Mouse (Mus musculus): Measurements from ENCODE around the gene Borcs7. TPM values are rescaled to one million over a fixed set of nuclear protein-coding genes. Genes with fewer than 3 reads are reported as not detected.
"Not testable (repeated sequence)": the region's sequence is repeated elsewhere in the genome, so short reads cannot be mapped to it uniquely, and the experiment has no call there.

The Borcs7 gene
- polyA plus RNA-seq, 1 experiment from 2014 or later, result 17.5 TPM

DNA sequence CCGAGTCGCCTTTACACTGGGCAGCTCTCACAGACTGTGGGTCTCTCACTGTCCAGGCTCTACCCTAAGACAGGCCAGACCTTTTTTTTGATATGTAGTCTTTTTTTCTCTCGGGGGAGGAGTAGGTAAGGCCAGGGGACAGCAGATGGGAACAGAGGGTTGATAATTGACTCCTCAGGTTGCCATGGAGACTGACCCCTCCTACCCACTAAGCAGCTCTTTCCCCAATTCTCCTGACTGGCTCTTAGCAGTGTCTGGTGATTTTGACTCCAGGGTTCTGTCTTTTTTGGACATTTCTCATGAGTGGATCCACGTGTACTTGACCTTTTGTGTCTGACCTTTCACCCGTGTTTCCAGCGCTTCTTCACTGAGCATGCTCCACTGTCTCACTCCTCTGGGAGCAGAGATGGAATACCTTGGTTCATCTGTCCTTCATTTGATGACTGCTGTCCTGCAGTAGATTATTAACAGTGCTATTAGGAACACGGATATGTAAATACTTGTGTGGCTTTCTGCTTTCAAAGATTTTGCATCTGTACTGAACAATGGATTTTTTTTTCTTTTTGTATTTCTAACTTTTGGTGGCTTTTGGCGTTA lies 37.5 kb downstream of the Borcs7 start:
- Histone ChIP-seq H3K4me3 (replicated peaks) (no peak overlapping the region), H3K4me2 (no peak overlapping the region), H3K27ac (0 out of 2 replicates have a peak overlapping the region, but pooled peaks have one; percentile 22), H3K27me3 (no peaks in the 10 kb centered on the region), H3K36me3 (peaks cover 12% of the 10 kb centered on the region; the same call in 1 of the 2 replicates), H3K9ac (no peak overlapping the region), H3K9me3 (replicated peaks) (no peaks in the 10 kb centered on the region), H3K4me1 (peaks cover 10% of the 10 kb centered on the region; the same call in 1 of the 2 replicates)
- ATAC-seq (replicated peaks; ENCODE audit: low FRiP score), result peak; percentile 66; the same call in 1 of the 2 replicates
- WGBS, result 47% methylated on average over 8 of the region's 8 CpGs

DNA sequence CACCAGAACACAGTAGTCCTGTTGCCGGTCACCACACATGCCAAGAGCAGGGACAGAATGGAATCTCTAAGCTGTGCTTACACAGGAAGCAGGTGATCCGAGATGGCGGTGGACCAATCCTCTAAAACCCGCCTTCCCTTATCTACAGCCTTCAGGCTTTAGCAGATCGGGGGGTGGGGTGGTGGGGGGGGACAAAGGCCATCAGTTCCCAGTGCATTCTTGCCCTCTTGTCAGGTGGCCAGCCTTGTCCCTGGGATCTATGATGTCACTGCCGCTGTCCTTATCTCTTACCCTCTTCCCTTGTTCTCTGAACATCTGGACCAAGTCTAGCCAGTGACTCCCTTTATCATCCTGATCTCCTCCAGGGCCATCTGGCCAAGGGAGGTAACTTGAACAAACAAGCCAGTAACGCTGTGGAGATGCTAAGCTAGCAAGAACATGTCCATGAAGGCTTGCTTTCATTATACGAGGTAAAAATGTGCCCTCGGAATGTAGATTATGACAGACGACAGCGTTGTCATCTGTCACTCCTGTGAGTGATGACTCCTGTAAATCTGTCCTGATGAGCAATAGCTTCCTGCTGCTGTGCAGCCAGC lies 38.3 kb downstream of the Borcs7 start:
- Histone ChIP-seq H3K4me1 (peaks cover 10% of the 10 kb centered on the region; the same call in 1 of the 2 replicates), H3K9me3 (replicated peaks) (no peaks in the 10 kb centered on the region), H3K27me3 (no peaks in the 10 kb centered on the region), H3K4me2 (no peak overlapping the region), H3K9ac (no peak overlapping the region), H3K4me3 (replicated peaks) (no peak overlapping the region), H3K27ac (no peak overlapping the region), H3K36me3 (peaks cover 12% of the 10 kb centered on the region; the same call in 1 of the 2 replicates)
- WGBS, result 54% methylated on average over 11 of the region's 11 CpGs
- no peak for ATAC-seq (replicated peaks; ENCODE audit: low FRiP score)

DNA sequence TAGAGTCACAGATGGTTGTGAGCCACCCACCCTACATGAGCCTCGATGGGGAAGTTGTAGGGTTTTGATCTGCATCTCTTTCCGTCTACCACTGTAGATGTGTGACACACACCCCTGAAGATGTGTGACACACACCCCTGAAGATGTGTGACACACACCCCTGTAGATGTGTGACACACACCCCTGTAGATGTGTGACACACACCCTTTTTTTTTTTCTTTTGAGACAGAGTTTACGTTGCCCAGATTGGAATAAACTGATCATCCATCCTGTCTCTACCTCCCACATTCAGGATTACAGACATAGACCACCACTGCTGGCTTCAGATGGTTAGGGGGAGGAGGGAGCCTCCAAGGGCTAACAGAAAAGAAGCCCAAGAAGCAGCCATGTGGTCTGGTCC lies 39.2 kb downstream of the Borcs7 start:
- Histone ChIP-seq H3K9ac (no peak overlapping the region), H3K4me2 (no peak overlapping the region), H3K27me3 (no peaks in the 10 kb centered on the region), H3K36me3 (peaks cover 9% of the 10 kb centered on the region; the same call in 1 of the 2 replicates), H3K27ac (no peak overlapping the region), H3K4me1 (peaks cover 10% of the 10 kb centered on the region; the same call in 1 of the 2 replicates), H3K4me3 (replicated peaks) (no peak overlapping the region), H3K9me3 (replicated peaks) (no peaks in the 10 kb centered on the region)
- WGBS, result 85% methylated on average over 3 of the region's 3 CpGs
- ATAC-seq (replicated peaks; ENCODE audit: low FRiP score), result no peak

DNA sequence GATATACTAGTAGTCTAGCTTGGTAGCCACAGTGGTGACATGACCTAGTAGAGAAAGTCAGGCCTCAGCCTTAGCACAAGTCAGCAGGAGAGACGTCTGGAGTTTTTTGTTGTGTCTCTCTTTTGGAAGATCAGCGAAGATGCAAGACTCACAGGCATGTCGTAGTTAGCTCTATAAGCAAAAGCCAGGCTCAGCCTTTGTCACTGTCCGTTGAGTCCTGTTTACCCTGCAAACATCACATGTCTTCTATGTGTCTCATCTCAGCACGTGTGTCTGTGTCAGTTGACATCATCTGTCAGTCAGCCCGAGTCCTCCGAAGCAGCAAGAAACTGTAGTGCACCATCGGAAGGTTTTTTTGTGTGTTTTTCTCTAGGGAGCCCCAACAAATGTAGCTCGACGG lies 41.6 kb downstream of the Borcs7 start:
- WGBS, result 91% methylated on average over 10 of the region's 10 CpGs
- peaks cover 10% of the 10 kb centered on the region; the same call in 1 of the 2 replicates for H3K4me1 ChIP-seq
- no peak for ATAC-seq (replicated peaks; ENCODE audit: low FRiP score)
- H3K36me3 ChIP-seq, result peaks cover 2% of the 10 kb centered on the region; the same call in 1 of the 2 replicates
- no peak overlapping the region for H3K4me3 ChIP-seq (replicated peaks)
- no peak overlapping the region for H3K27ac ChIP-seq
- H3K9ac ChIP-seq, result no peak overlapping the region
- no peak overlapping the region for H3K4me2 ChIP-seq
- H3K27me3 ChIP-seq, result no peaks in the 10 kb centered on the region
- no peaks in the 10 kb centered on the region for H3K9me3 ChIP-seq (replicated peaks)

DNA sequence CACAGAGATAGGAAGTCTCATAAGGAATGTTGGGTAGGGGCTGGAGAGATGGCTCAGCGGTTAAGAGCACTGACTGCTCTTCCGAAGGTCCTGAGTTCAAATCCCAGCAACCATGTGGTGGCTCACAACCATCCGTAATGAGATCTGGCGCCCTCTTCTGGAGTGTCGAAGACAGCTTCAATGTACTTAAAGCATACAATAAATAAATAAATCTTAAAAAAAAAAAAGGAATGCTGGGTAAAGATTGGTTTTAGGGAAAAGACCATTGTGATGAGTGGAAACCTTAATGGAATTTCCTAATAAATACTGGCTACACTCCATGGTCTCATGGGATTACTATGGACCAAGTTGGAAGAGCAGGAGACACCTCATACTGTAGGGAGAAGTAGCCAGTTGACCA lies 43.0 kb downstream of the Borcs7 start:
- H3K9me3 ChIP-seq (replicated peaks); H3K27ac ChIP-seq; H3K4me3 ChIP-seq (replicated peaks); H3K4me2 ChIP-seq; H3K4me1 ChIP-seq; ATAC-seq (replicated peaks; ENCODE audit: low FRiP score); H3K27me3 ChIP-seq; H3K36me3 ChIP-seq; H3K9ac ChIP-seq: not testable (repeated sequence)
- 91% methylated on average over 5 of the region's 5 CpGs for WGBS

DNA sequence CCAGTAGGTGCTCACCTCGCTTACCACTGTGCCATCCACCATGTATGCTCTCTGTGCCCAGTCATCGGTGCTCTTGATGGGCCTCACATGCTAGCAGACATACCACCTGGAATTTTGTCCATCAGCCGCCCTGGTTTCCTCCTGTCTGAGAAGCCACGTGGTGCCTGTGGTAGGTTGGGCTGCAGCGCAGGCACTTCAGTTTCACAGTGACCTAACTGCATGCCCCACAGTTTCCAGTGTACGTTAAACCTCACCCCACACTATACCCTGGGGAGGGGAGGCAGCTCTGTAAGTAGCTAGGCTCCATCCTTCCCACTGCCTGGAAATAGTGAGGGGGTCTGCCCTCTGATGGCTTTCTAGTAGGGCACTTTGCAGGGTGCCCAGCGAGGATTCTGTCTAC lies 43.9 kb downstream of the Borcs7 start:
- peaks cover 4% of the 10 kb centered on the region; the same call in 1 of the 2 replicates for H3K36me3 ChIP-seq

DNA sequence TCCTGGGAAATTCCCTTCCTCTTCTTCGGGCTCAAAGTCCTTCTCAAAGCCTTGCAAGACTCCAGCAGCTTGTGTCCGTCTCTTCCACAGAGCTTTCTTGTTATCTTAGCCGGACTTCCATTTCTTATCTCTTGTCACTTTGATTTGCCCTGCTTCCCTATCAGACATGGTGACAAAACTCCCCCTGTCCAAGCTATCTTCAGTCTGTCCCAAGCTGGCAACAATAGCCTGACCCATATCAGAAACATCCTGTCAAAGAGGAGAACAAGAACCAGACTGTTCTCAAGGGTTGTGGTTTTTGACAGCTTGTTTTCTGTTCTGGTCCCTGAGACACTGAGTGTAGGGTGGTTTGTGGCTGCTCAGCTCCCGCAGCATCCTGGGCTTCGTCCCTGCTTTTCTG lies 45.5 kb downstream of the Borcs7 start:
- Histone ChIP-seq H3K27ac (no peak overlapping the region), H3K9me3 (replicated peaks) (no peaks in the 10 kb centered on the region), H3K4me1 (no peaks in the 10 kb centered on the region), H3K9ac (no peak overlapping the region), H3K36me3 (peaks cover 4% of the 10 kb centered on the region; the same call in 1 of the 2 replicates), H3K27me3 (no peaks in the 10 kb centered on the region), H3K4me3 (replicated peaks) (no peak overlapping the region), H3K4me2 (no peak overlapping the region)
- WGBS, result 54% methylated on average over 5 of the region's 5 CpGs
- no peak for ATAC-seq (replicated peaks; ENCODE audit: low FRiP score)

More for the DNA sequence above, 43.9 kb downstream of the Borcs7 start:
- Histone ChIP-seq H3K9me3 (replicated peaks) (no peaks in the 10 kb centered on the region), H3K9ac (no peak overlapping the region), H3K4me1 (no peaks in the 10 kb centered on the region), H3K27me3 (no peaks in the 10 kb centered on the region), H3K4me3 (replicated peaks) (no peak overlapping the region), H3K27ac (no peak overlapping the region), H3K4me2 (no peak overlapping the region)
- 87% methylated on average over 7 of the region's 7 CpGs for WGBS
- ATAC-seq (replicated peaks; ENCODE audit: low FRiP score), result no peak

DNA sequence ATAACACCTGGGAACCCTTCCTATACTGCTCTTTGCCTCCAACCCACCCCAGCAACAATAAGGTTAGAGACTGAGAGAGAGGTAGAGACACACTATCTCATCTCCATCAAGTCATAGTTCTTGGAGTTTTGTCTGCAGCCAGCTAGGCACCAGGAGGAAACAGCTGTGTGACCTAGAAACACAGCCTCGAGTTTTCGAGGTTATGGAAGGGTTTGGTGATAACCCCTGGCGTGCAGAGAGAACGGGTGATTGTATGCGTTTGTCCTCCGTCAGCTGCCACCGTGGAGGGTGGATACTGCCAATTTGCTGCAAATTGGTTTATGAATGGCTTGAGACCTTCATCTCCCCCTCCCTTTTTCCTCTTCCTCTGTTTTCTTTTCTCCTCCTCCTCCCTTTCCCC lies 47.4 kb downstream of the Borcs7 start:
- Histone ChIP-seq H3K9me3 (replicated peaks) (no peaks in the 10 kb centered on the region), H3K9ac (no peak overlapping the region), H3K27me3 (no peaks in the 10 kb centered on the region), H3K36me3 (peaks cover 4% of the 10 kb centered on the region; the same call in 1 of the 2 replicates), H3K4me1 (no peaks in the 10 kb centered on the region), H3K27ac (no peak overlapping the region), H3K4me2 (no peak overlapping the region), H3K4me3 (replicated peaks) (no peak overlapping the region)
- 67% methylated on average over 7 of the region's 7 CpGs for WGBS
- no peak for ATAC-seq (replicated peaks; ENCODE audit: low FRiP score)

DNA sequence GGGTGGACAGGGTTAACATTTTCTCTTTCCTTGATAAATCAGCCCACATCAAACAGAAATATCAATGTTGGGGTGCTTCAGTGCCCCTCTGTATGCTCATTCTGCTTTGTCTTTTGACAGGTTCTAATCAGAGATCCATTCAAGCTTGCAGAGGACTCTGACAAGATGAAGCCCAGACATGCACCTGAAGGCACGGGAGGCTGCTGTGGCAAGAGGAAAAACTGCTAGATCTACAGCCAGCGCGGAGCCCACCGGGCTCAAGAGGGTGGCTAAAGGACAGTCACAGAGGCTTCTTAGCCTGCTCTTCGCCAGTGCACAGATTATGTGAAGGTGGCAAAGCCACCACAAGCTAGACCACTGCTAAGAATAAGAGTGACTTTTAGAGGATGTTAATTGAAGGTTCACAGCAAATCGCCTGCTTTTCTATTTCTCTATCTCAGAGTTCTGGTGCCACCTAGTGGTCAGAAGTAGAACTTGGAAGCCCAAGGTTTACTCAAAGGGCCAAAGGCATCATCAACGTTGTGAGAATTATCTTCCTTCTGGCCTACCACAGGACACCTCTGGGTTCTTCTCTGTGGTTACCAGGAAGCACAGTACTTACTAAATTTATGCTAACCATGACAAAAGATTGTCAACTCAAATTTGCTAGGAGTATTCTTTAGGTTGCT lies 50.8 kb downstream of the Borcs7 start:
- Histone ChIP-seq H3K4me2 (no peak overlapping the region), H3K9me3 (replicated peaks) (no peaks in the 10 kb centered on the region), H3K4me3 (replicated peaks) (no peak overlapping the region), H3K27ac (no peak overlapping the region), H3K4me1 (no peaks in the 10 kb centered on the region), H3K36me3 (0 out of 2 replicates have a peak, but pooled peaks cover 4% of the 10 kb centered on the region), H3K27me3 (no peaks in the 10 kb centered on the region), H3K9ac (no peak overlapping the region)
- 57% methylated on average over 7 of the region's 7 CpGs for WGBS
- ATAC-seq (replicated peaks; ENCODE audit: low FRiP score), result no peak

DNA sequence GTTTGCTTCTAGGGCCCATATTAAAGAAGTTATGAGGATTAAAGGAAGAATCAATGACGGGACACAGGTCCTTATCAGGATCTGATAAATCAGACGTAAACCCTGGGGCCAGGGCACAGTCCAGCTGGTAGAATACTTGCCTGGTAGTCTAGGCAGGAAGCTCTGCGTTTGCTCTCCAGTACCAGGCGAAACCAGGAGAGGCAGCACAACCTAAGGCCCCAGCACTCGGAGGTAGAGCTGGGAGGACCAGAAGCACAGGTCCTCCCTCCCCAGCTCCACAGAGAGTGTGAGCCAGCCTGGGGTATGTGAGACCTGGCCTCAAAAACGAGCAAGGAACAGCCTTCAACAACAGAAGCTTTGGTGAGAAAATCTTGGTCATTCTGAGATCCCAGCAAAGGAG lies 51.9 kb downstream of the Borcs7 start:
- H3K9me3 ChIP-seq (replicated peaks), result no peaks in the 10 kb centered on the region
- no peaks in the 10 kb centered on the region for H3K4me1 ChIP-seq
- no peak overlapping the region for H3K4me3 ChIP-seq (replicated peaks)
- H3K4me2 ChIP-seq, result no peak overlapping the region
- H3K36me3 ChIP-seq, result 0 out of 2 replicates have a peak, but pooled peaks cover 4% of the 10 kb centered on the region
- H3K27ac ChIP-seq, result no peak overlapping the region
- ATAC-seq (replicated peaks; ENCODE audit: low FRiP score), result no peak
- 44% methylated on average over 6 of the region's 6 CpGs for WGBS
- H3K27me3 ChIP-seq, result no peaks in the 10 kb centered on the region
- no peak overlapping the region for H3K9ac ChIP-seq

DNA sequence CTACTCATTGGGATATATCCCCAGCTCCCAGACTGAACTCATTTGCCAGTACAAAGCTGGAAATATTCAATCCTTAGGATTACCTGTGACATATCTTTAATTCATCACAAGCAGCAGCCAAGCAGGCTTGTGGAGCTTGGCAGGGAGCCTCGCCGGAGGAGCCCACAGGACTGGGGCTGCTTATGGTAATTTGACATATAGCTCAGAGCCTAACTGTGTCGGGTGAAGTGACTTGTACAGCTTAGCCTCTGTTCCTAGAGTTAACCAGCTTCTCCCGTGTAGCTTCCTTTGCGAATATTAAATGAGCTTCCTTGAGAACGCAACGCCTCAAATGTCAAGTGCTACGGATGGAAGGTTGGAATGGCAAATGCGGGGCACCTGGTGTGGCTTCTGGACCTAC lies 55.0 kb downstream of the Borcs7 start:
- WGBS, result 69% methylated on average over 9 of the region's 9 CpGs
- H3K36me3 ChIP-seq, result no peaks in the 10 kb centered on the region
- no peaks in the 10 kb centered on the region for H3K4me1 ChIP-seq
- no peaks in the 10 kb centered on the region for H3K27me3 ChIP-seq
- H3K9me3 ChIP-seq (replicated peaks), result no peaks in the 10 kb centered on the region
- no peak for ATAC-seq (replicated peaks; ENCODE audit: low FRiP score)
- H3K9ac ChIP-seq, result no peak overlapping the region
- H3K27ac ChIP-seq, result no peak overlapping the region
- H3K4me3 ChIP-seq (replicated peaks), result no peak overlapping the region
- H3K4me2 ChIP-seq, result no peak overlapping the region

DNA sequence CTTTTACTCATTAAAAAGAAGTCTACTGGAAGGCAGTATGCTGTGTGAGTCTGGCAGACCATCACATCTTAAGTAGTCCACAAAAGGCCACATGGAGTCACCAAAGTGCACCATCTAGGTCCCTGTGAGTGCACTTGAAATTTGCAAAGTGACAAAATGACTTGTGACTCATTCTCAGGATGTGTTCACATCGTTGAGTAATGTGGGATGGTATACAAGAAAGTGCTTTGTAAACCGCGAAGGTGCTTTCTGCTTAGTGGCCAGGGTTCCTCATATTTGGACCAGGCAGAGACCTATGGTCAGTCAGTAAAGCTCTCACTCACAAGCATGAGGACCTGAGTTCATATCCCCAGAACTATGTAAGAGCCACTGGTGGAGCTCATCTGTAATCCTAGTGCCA lies 58.1 kb downstream of the Borcs7 start:
- H3K9ac ChIP-seq, result no peak overlapping the region
- H3K4me1 ChIP-seq, result no peaks in the 10 kb centered on the region
- WGBS, result 88% methylated on average over 3 of the region's 3 CpGs
- H3K4me2 ChIP-seq, result no peak overlapping the region
- no peaks in the 10 kb centered on the region for H3K27me3 ChIP-seq
- no peaks in the 10 kb centered on the region for H3K36me3 ChIP-seq
- no peak for ATAC-seq (replicated peaks; ENCODE audit: low FRiP score)
- H3K27ac ChIP-seq, result no peak overlapping the region
- no peaks in the 10 kb centered on the region for H3K9me3 ChIP-seq (replicated peaks)
- H3K4me3 ChIP-seq (replicated peaks), result no peak overlapping the region
